Mouse (Mus musculus): ENCODE data around the gene Otop2.

Gene Otop2

GRCm38 (mm10) chr11:115300745-115301144 is 6.2 kb upstream of the Otop2 start:
- DNase-seq, result no peak

GRCm38 (mm10) chr11:115301351-115301750 is 5.6 kb upstream of the Otop2 start:
- no peak for DNase-seq

- no peak for DNase-seq
These were observed 3.8 kb upstream of the Otop2 start for GRCm38 (mm10) chr11:115303167-115303566.

GRCm38 (mm10) chr11:115308781-115309180 is 1.8 kb downstream of the Otop2 start:
- no peak for DNase-seq

DNA sequence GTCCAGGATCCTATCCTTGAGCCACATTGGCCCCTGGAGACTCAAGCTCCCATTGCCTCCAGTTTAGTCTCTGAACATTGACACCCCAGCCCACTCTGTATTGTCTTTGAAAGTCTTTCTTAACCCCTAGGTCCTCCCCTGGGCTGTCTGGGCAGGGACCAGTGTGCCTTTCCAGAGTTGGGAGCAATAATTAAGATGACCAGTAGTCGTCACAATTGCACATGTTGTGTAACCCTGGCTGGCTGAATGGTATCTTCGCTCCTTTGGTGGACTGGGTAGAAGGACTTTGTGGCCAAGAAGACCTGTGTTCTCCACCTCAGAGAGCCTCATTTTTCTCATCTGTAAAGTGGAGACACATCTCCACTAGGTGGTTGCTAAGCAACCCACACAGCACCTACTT is 7.3 kb downstream of the Otop2 start:
- DNase-seq, result no peak

- no peak for DNase-seq
These were observed 10.2 kb downstream of the Otop2 start for GRCm38 (mm10) chr11:115317204-115317603.

DNA sequence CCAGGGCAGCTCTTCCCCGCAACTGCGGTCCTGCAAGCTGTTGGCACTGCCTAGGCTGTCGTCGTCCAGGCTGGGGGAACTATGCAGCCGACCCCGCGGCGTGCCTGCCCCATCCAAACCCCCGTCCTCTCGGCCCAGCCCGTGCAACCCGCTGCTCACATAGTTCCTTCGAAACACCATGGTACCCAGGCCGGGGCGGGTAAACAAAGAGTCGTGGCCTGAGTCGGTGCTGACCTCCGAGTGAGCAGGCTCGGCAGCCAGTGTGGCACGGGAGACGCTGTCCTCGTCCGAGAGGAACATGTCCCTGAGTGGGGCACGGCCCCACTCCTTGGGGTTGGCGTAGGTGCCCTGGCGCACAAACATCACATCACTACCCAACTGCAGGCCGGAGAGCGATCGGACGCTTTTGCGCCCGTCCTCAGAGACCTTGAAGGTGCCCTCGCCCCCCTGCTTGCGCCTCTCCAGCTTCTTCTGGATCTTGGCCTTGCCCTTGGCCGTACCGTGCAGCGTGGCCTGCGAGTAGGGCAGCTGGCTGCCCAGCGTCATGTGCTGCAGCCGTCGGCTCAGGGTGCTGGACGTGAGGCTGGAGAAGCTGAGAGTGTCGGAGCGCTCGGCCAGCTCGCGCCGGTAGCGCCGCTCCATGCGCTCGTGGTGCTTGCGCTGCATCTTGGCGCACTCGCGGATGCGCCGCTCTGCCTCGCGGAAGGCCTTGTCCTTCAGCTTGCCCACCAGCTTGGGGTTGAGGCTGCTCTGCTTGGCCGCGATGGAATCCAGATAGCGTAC is 11.5 kb downstream of the Otop2 start:
- no peak for DNase-seq

DNA sequence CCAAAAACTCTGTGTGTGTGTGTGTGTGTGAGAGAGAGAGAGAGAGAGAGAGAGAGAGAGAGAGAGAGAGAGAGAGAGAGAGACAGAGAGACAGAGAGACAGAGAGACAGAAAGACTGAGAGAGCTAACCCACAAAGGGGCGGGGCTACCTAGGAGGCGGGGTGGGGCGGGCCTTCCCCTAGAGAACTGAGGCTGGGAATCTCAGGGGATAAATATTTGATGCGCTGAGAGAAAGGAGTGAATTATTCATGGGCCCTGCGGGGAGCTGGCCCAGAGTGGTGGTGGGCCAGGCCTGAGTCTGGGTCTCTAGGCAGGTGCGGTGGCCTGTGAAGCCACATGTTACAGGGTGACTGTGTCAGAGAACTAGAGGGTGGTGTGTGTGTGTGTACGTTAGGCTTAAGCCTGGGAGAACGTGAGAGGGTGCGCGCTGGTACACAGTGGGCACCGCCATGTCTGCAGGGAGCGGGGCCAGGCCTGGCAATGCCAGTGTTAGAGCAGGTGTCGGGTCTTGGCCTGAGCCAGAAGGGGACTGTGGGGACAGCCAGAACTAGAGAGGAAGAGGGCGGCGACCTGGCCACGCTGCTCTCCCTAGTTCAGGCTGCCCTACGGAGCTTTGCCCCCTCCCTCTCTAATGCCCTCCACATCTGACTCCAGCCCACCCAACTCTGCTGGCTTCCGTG is 12.9 kb downstream of the Otop2 start:
- DNase-seq, result no peak

GRCm38 (mm10) chr11:115321906-115322693 is 15.1 kb downstream of the Otop2 start, which contains the start of gene Ush1g:
Gene Ush1g, minus strand, starts transcription at chr11:115322041.
- peak; percentile 28 for DNase-seq

DNA sequence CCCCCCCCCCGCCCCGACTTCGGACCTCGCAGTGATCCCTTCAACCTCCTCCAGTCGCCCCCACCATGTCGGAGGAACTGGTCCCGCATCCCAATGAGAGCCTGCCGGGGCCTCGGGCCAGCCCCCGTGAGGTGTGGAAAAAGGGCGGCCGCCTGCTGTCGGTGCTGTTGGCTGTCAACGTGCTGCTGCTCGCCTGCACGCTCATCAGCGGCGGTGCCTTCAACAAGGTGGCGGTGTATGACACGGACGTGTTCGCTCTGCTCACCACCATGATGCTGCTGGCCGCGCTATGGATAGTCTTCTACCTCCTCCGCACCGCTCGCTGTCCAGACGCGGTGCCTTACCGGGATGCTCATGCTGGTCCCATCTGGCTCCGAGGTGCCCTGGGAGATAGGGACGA is 16.4 kb downstream of the Otop2 start:
- no peak for DNase-seq

DNA sequence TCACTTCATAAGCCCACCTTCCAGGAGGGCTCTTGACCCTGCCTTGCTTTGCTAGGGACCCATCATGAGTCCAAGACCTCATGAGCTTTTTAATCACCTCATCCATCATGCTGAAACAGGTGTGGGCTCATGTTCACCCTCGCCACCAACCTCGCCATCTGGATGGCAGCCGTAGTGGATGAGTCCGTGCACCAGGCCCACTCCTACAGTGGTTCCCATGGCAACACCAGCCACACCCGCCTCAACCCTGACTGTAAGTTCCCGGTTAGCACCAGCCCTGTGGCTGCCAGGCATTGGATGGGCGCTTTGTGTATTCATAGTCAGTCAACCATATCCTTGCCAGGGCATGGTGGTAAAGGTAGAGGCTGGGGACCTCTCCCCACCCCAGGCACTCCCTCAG is 19.8 kb downstream of the Otop2 start:
- DNase-seq, result peak; percentile 28

GRCm38 (mm10) chr11:115329339-115329738 is 22.4 kb downstream of the Otop2 start:
- DNase-seq, result no peak

DNA sequence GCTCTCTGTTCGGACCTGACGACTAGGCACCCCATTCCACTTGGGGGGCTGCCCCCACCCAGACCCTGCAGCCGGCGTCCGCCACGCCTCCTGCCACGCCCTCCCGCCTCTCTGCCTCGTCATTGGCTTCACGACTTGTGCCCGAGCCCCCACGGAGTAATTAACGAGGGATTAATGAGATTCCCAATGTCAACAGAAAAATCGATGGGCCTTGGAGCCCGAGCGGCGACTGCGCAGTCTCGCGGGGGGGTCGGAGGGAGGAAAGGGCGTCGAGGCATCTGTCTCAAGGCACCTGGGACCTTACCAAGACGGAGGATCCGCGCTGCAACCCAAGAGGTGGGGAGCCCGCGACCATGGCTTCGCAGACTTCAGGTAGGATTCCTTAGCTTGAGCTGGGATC is 27.6 kb downstream of the Otop2 start, which contains the start of gene Otop3:
Gene Otop3 (plus strand): TSS at position 201 of the 400 bp plus-strand sequence.
- no peak for DNase-seq

GRCm38 (mm10) chr11:115335223-115335622 is 28.3 kb downstream of the Otop2 start:
- DNase-seq, result no peak

DNA sequence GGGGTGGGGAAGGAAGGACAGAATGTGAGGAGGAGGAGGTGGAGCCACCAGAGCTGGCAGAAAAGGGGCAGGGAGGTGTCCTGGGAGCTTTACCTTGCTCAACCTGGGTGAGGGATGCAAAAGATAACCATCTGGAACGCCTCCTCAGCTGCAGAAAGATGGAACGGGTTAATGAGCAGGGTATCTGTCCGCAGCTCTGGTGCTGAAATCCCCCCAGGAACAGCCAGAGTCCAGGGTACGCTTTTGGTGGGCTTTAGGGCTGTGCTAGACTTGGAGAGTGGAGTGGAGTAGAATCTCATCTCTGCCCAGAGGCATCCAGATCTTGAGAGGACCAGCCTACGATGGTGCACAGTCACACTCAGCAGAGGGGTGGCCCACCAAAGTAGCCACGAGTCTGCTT is 29.2 kb downstream of the Otop2 start:
- DNase-seq, result no peak

GRCm38 (mm10) chr11:115337350-115337749 is 30.4 kb downstream of the Otop2 start:
- no peak for DNase-seq

DNA sequence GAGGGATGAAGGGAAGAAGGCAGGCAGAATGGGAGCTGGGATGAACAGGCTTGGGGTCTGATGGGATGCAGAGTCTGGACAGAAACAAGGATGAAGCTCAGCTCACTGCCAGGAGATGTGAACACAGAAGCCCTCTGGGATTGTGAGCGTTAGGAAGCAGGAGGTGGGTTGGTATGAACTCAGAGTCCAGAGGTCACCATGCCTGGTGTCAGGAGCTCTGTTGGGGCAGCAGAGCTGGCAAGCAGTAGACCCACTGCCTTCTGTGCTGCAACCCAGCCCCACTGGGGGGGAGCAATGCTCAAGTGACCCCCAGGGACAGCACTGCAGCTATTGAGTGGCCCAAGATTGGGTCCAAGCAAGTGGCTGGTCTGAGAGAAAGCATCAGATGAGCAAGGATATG is 30.9 kb downstream of the Otop2 start:
- no peak for DNase-seq

DNA sequence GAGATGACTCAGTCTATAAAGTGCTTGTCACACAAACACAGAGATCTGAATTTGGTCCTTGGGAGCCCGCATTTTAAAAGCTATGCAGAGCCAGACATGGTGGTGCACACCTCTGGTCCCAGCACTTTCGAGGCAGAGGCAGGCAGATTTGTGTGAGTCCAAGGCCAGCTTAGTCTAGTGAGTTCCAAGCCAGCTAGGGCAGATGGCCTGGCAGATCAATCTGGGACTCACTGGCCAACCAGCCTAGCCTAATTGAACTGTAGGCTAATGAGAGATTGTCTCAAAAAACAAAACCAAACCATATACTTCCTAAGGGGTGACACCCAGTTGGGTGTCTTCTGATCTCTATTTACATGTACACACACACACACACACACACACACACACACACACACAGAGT is 34.3 kb downstream of the Otop2 start:
- no peak for DNase-seq

DNA sequence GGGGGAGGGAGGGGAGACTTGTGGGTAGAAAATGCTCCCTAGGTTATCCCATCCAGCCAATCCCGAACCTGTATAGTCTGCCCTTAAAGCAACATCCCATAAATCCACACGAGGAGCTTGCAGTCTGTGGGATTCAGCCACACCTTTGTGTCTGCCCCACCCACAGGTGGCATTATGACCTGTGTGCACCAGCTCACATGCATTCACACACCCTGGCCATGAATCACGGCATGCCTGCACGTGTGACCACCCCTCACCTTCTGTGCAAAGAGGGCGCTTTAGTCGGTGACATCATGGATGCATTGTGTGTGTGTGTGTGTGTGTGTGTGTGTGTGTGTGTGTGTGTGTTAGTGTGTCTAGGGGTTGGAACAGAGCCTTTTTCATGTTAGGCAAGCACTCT is 34.9 kb downstream of the Otop2 start:
- no peak for DNase-seq

DNA sequence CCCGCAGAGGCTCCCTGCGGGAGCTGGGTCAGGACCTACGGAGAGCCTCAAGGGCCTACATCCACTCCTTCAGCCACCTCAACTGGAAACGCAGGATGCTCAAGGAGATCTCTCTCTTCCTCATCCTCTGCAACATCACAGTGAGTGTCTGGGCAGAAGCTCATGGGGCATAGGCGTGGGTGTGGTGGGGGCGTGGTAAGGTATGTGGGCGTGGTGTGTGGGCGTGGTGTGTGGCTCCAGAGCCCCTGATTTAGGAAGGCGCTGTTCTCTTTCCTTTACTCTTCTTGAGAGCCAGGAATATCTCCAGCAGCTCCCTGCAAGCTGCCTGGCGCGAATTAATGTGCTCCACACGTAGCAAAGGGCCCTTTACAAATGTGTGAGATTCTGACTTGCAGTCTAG is 38.0 kb downstream of the Otop2 start:
- no peak for DNase-seq

GRCm38 (mm10) chr11:115345515-115345914 is 38.6 kb downstream of the Otop2 start:
- DNase-seq, result no peak

DNA sequence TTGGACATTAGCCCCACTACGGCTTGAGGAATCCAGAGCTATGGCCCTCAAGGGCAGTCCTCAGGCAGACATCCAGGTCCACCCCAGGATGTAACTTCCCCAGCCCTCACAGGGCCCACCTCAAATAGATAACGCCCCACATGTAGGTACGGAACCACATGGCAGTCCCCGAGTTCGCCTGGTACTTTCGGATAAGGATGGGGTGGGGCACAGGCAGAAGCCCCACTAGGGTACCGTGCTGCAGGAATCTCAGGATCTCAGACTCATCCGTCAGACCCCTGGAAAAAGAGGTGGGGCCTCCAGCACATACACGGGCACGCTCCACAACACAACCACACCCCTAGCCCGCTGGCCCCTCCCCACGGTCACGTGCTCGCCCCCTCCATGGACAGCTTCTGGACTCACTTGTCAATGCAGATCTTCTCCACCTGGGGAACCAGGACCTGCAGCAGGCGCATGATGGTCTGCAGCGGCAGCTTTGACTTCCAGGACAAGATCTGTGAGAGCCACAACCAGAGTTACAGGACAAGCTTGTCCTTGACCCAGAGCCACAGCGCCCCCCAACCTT is 41.8 kb downstream of the Otop2 start:
- DNase-seq, result no peak

DNA sequence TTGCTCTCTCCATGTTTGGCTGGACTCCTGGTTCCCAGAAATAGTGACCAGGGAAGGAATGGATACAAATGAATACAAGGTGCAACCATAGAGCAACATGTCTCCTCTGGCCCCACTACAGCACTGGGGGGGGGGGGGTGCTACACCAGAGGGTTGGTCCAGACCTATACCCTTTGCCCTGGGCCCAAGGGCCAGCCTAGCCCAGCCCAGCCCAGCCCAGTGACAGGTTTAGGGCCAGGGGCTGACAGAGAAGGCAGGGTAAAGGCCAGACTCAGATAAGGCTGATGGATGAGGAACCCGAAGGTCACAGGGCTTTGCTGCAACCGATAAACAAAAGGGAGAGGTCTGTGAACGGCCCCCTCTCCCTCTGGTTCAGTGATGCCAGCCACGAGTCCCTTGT is 43.0 kb downstream of the Otop2 start:
- DNase-seq, result no peak

Data from layer of hippocampus, adult 9-11 months (tissue).